Mouse (Mus musculus) adrenal gland, adult 2 months (tissue): ENCODE data around the gene Dhdds. TPM values are rescaled to one million over a fixed set of nuclear protein-coding genes. Genes with fewer than 3 reads are reported as not detected.

Source experiments
- DNase-seq: peaks from one replicate; pipeline ENCODE4 v3.0.0; 2021
- long read RNA-seq: library from polyadenylated mRNA; stranded (forward); transcript quantifications from one replicate; pipeline ENCODE4 v2.0.0, GENCODE M21; 2021
- polyA plus RNA-seq: library from polyadenylated mRNA; depleted of rRNA; stranded (reverse); fragments of >200 nt; gene quantifications from 2 replicates; pipeline ENCODE4 v1.2.3, GENCODE M21; 2012; rRNA removed
- total RNA-seq, 2 experiments: library from RNA; stranded (reverse); gene quantifications; 2 replicates each; pipeline ENCODE4 v1.2.3; 2021

Dhdds gene
- total RNA-seq, result 10 to 100 TPM; 43.9 to 49.4 TPM
- polyA plus RNA-seq, result 17.9 and 23.3 TPM in 2 replicates
- long read RNA-seq, transcript Dhdds-209 (9 exons, 3,219 nt), result major isoform, 10 of 15 reads
- long read RNA-seq, partial matches to known transcripts, result 0 of 15 reads
- long read RNA-seq, other reads (novel, unspliced or antisense), result 3 of 15 reads

- peak; percentile 97 for DNase-seq
These were observed at the start of gene Dhdds for GRCm38 (mm10) chr4:134000466-134001438. Gene Dhdds (minus strand): TSS chr4:134000918.

- no peak for DNase-seq
These were observed 46.9 kb upstream of the Dhdds start for GRCm38 (mm10) chr4:134047648-134048047.

- no peak for DNase-seq
These were observed 42.3 kb upstream of the Dhdds start for GRCm38 (mm10) chr4:134043041-134043440.

GRCm38 (mm10) chr4:134041317-134042123 is 40.8 kb upstream of the Dhdds start:
- no peak for DNase-seq

GRCm38 (mm10) chr4:134035953-134036352 is 35.2 kb upstream of the Dhdds start:
- peak; percentile 68 for DNase-seq

- no peak for DNase-seq
These were observed 25.1 kb upstream of the Dhdds start for GRCm38 (mm10) chr4:134025802-134026201.

- peak; percentile 74 for DNase-seq
These were observed 19.9 kb upstream of the Dhdds start for GRCm38 (mm10) chr4:134020621-134021020.

- no peak for DNase-seq
These were observed 19.1 kb upstream of the Dhdds start for GRCm38 (mm10) chr4:134019641-134020351.

GRCm38 (mm10) chr4:134019210-134019609 is 18.5 kb upstream of the Dhdds start:
- no peak for DNase-seq

- no peak for DNase-seq
These were observed 18.0 kb upstream of the Dhdds start, which contains the start of gene Lin28a for GRCm38 (mm10) chr4:134018779-134019145. Gene Lin28a (minus strand): TSS chr4:134018841.

- no peak for DNase-seq
These were observed 17.5 kb upstream of the Dhdds start for GRCm38 (mm10) chr4:134018038-134018778.

- no peak for DNase-seq
These were observed 16.6 kb upstream of the Dhdds start for GRCm38 (mm10) chr4:134017201-134017865.

- no peak for DNase-seq
These were observed 16.0 kb upstream of the Dhdds start for GRCm38 (mm10) chr4:134016767-134017166.

GRCm38 (mm10) chr4:134016208-134016607 is 15.5 kb upstream of the Dhdds start:
- DNase-seq, result no peak

GRCm38 (mm10) chr4:134012858-134013528 is 12.3 kb upstream of the Dhdds start:
- no peak for DNase-seq

- DNase-seq, result no peak
These were observed 11.0 kb upstream of the Dhdds start for GRCm38 (mm10) chr4:134011450-134012414.

- no peak for DNase-seq
These were observed 9.0 kb upstream of the Dhdds start for GRCm38 (mm10) chr4:134009709-134010108.

GRCm38 (mm10) chr4:134006845-134007244 is 6.1 kb upstream of the Dhdds start:
- no peak for DNase-seq
